In genomic region chr1:186991473-186991872, GRCm38 (mm10) we compare ENCODE assay signal across 29 mouse cellular contexts. TPM values are rescaled to one million over a fixed set of nuclear protein-coding genes. Genes with fewer than 3 reads are reported as not detected.
A peak's percentile ranks its signal among the peaks of the same experiment; 100 is the strongest.
DNase-seq lines count a peak whose midpoint lies in the region; ATAC-seq lines count a peak whose summit lies in the region.
"Had no signal": no experiment of that assay in that cellular context is flagged by ENCODE, and none has a peak within 500 bp of the region (broad histone marks: within the 10 kb centered on the region; RNA-seq: fewer than 3 reads in every experiment).

No protein-coding gene starts in this region.

- peak; percentile 12 for DNase-seq in forebrain, embryonic 10.5 days (ENCODE audit: extremely low spot score, low spot score)
- DNase-seq in forebrain, embryonic 11.5 days (ENCODE audit: low spot score), result no peak
- DNase-seq in midbrain, embryonic 10.5 days (ENCODE audit: low spot score), result no peak
- peak; percentile 3 for DNase-seq in Muller cell, postnatal 12 days (ENCODE audit: inconsistent ontology term)
- DNase-seq in heart, adult 18-20 months, result no peak
- DNase-seq: adrenal gland, adult 2 months; cerebellum, adult 2 months; heart, postnatal 10 days; kidney, adult 11 months; kidney, postnatal 4 days; lung, embryonic 14.5 days; thymus, adult 2 months; thymus, postnatal 4 days had no signal

- H3K4me3 ChIP-seq in forebrain, embryonic 10.5 days, result no peak overlapping the region
- no peak overlapping the region for H3K4me3 ChIP-seq in forebrain, embryonic 11.5 days (ENCODE audit: low read depth, low read length)
- no peak overlapping the region for H3K4me3 ChIP-seq in midbrain, embryonic 10.5 days
- H3K4me3 ChIP-seq in midbrain, embryonic 13.5 days (replicated peaks), result no peak overlapping the region
- no peak overlapping the region for H3K4me3 ChIP-seq in forebrain, embryonic 16.5 days (replicated peaks; ENCODE audit: low read length)
- H3K4me3 ChIP-seq: embryonic facial prominence, embryonic 10.5 days; heart, embryonic 12.5 days; limb, embryonic 15.5 days; megakaryocyte, embryonic 14.5 days had no signal

- WGBS in forebrain, embryonic 10.5 days, result 74% methylated on average over 6 of the region's 6 CpGs
- WGBS in forebrain, embryonic 11.5 days, result 66% methylated on average over 6 of the region's 6 CpGs
- 77% methylated on average over 6 of the region's 6 CpGs for WGBS in midbrain, embryonic 10.5 days
- WGBS in midbrain, embryonic 13.5 days, result 54% methylated on average over 6 of the region's 6 CpGs
- WGBS in forebrain, embryonic 16.5 days, result 46% methylated on average over 6 of the region's 6 CpGs

- H3K4me2 ChIP-seq in forebrain, embryonic 11.5 days (ENCODE audit: low read depth, low read length, severe bottlenecking), result no peak overlapping the region
- H3K4me2 ChIP-seq in midbrain, embryonic 13.5 days (replicated peaks), result no peak overlapping the region
- H3K4me2 ChIP-seq in forebrain, embryonic 16.5 days (ENCODE audit: low read length), result no peak overlapping the region
- H3K4me2 ChIP-seq: heart, embryonic 12.5 days; limb, embryonic 15.5 days; lung, embryonic 14.5 days had no signal

- H3K36me3 ChIP-seq in forebrain, embryonic 10.5 days (replicated peaks), result no peaks in the 10 kb centered on the region
- no peaks in the 10 kb centered on the region for H3K36me3 ChIP-seq in forebrain, embryonic 11.5 days (ENCODE audit: control insufficient read depth, insufficient read depth, low read length)
- no peaks in the 10 kb centered on the region for H3K36me3 ChIP-seq in midbrain, embryonic 10.5 days
- no peaks in the 10 kb centered on the region for H3K36me3 ChIP-seq in midbrain, embryonic 13.5 days
- no peaks in the 10 kb centered on the region for H3K36me3 ChIP-seq in forebrain, embryonic 16.5 days (ENCODE audit: control insufficient read depth, insufficient read depth)
- H3K36me3 ChIP-seq: embryonic facial prominence, embryonic 10.5 days; G1E; heart, embryonic 12.5 days; limb, embryonic 15.5 days had no signal

- no peak overlapping the region for H3K27ac ChIP-seq in forebrain, embryonic 10.5 days
- H3K27ac ChIP-seq in forebrain, embryonic 11.5 days (ENCODE audit: low read depth, low read length), result no peak overlapping the region
- H3K27ac ChIP-seq in midbrain, embryonic 10.5 days (replicated peaks), result 0 out of 2 replicates have a peak overlapping the region, but pooled peaks have one; percentile 33
- no peak overlapping the region for H3K27ac ChIP-seq in midbrain, embryonic 13.5 days
- H3K27ac ChIP-seq in forebrain, embryonic 16.5 days (ENCODE audit: low read length), result no peak overlapping the region
- H3K27ac ChIP-seq: embryonic facial prominence, embryonic 10.5 days; limb, embryonic 15.5 days; liver, embryonic 14.5 days; stomach, postnatal 0 days had no signal

- no peak for ATAC-seq in forebrain, embryonic 11.5 days (replicated peaks; ENCODE audit: low FRiP score)
- no peak for ATAC-seq in midbrain, embryonic 13.5 days
- ATAC-seq in forebrain, embryonic 16.5 days, result peak; percentile 49
- ATAC-seq in megakaryocyte, adult 5-6 weeks (ENCODE audit: poor library complexity, severe bottlenecking), result no peak

- H3K27me3 ChIP-seq in forebrain, embryonic 10.5 days (ENCODE audit: poor library complexity, severe bottlenecking), result no peaks in the 10 kb centered on the region
- H3K27me3 ChIP-seq in forebrain, embryonic 11.5 days (ENCODE audit: control insufficient read depth, insufficient read depth, low read length), result no peaks in the 10 kb centered on the region
- H3K27me3 ChIP-seq in midbrain, embryonic 10.5 days (ENCODE audit: low read depth, poor library complexity, severe bottlenecking), result peaks cover 1% of the 10 kb centered on the region; the same call in 1 of the 2 replicates
- H3K27me3 ChIP-seq in midbrain, embryonic 13.5 days, result 0 out of 2 replicates have a peak, but pooled peaks cover 1% of the 10 kb centered on the region
- no peaks in the 10 kb centered on the region for H3K27me3 ChIP-seq in forebrain, embryonic 16.5 days (replicated peaks; ENCODE audit: control insufficient read depth, insufficient read depth, low read length)
- H3K27me3 ChIP-seq: heart, embryonic 12.5 days; limb, embryonic 15.5 days; megakaryocyte, embryonic 14.5 days had no signal

- H3K9ac ChIP-seq in forebrain, embryonic 11.5 days (ENCODE audit: low read length), result no peak overlapping the region
- no peak overlapping the region for H3K9ac ChIP-seq in midbrain, embryonic 13.5 days (replicated peaks)
- no peak overlapping the region for H3K9ac ChIP-seq in forebrain, embryonic 16.5 days (replicated peaks; ENCODE audit: low read depth, low read length)
- H3K9ac ChIP-seq: heart, embryonic 12.5 days; limb, embryonic 15.5 days; liver, embryonic 14.5 days; lung, embryonic 14.5 days had no signal

- H3K4me1 ChIP-seq in forebrain, embryonic 10.5 days, result no peaks in the 10 kb centered on the region
- no peaks in the 10 kb centered on the region for H3K4me1 ChIP-seq in forebrain, embryonic 11.5 days (replicated peaks; ENCODE audit: control insufficient read depth, insufficient read depth, low read length)
- H3K4me1 ChIP-seq in midbrain, embryonic 10.5 days, result peaks cover under 1% of the 10 kb centered on the region
- peaks cover 10% of the 10 kb centered on the region for H3K4me1 ChIP-seq in midbrain, embryonic 13.5 days (replicated peaks)
- peaks cover 21% of the 10 kb centered on the region for H3K4me1 ChIP-seq in forebrain, embryonic 16.5 days (replicated peaks; ENCODE audit: control insufficient read depth, insufficient read depth, low read length)
- H3K4me1 ChIP-seq: megakaryocyte, embryonic 14.5 days had no signal

- H3K9me3 ChIP-seq in forebrain, embryonic 10.5 days, result peaks cover 7% of the 10 kb centered on the region; the same call in 1 of the 2 replicates
- H3K9me3 ChIP-seq in forebrain, embryonic 11.5 days (ENCODE audit: control insufficient read depth, low read length), result no peaks in the 10 kb centered on the region
- peaks cover 6% of the 10 kb centered on the region; the same call in 1 of the 2 replicates for H3K9me3 ChIP-seq in midbrain, embryonic 10.5 days (replicated peaks)
- H3K9me3 ChIP-seq in midbrain, embryonic 13.5 days, result no peaks in the 10 kb centered on the region
- H3K9me3 ChIP-seq in forebrain, embryonic 16.5 days (ENCODE audit: control insufficient read depth, low read length), result no peaks in the 10 kb centered on the region
- H3K9me3 ChIP-seq: embryonic facial prominence, embryonic 10.5 days; limb, embryonic 15.5 days had no signal

RNA-seq across cellular contexts. Expression of gene D1Pas1, which starts 24.3 kb away (rescaled TPM):
- polyA plus RNA-seq in forebrain, embryonic 10.5 days (2016; fragmentation: Nextera tagmentation; extraction: Ambion mirVana), result not detected in 2 replicates
- 0.11 TPM in 1 of 2 replicates, not detected in the other for polyA plus RNA-seq in forebrain, embryonic 11.5 days (2014; fragmentation: Nextera tagmentation; extraction: Ambion mirVana)
- polyA plus RNA-seq in midbrain, embryonic 10.5 days (2016; fragmentation: Nextera tagmentation; extraction: Ambion mirVana), result 0.15 and 0.27 TPM in 2 replicates
- 0.08 and 0.19 TPM in 2 replicates for polyA plus RNA-seq in midbrain, embryonic 13.5 days (2015; fragmentation: Nextera tagmentation; extraction: Ambion mirVana)
- polyA plus RNA-seq in forebrain, embryonic 16.5 days (2015; fragmentation: Nextera tagmentation; extraction: Ambion mirVana), result not detected in 2 replicates
- not detected in 2 replicates for total RNA-seq in megakaryocyte, adult 5-6 weeks (2015)
- not detected in 2 replicates for total RNA-seq in megakaryocyte, adult 5-6 weeks (2017)
- total RNA-seq in heart, adult 18-20 months (2021), result under 1 TPM in 1 of 2 experiments, not detected in 1; 0.08 TPM
- total RNA-seq: gastrocnemius, adult 18-20 months; left cerebral cortex, postnatal 25 days had no signal
- polyA plus RNA-seq: adrenal gland, adult 2 months; cortical plate, adult 2 months; G1E; kidney, embryonic 16.5 days; liver, embryonic 14.5 days; lung, embryonic 14.5 days; neural tube, embryonic 11.5 days; small intestine, adult 2 months; stomach, postnatal 0 days; thymus, adult 2 months had no signal

Comparison
In these comparisons a context has a peak if more than half of its experiments do, and no peak if none do; other contexts are left out.
1. DNase-seq: peak in forebrain, embryonic 10.5 days (single experiment) and Muller cell, postnatal 12 days (single experiment); none in forebrain, embryonic 11.5 days (single experiment), midbrain, embryonic 10.5 days (single experiment) and heart, adult 18-20 months (0 of 2).